Mouse (Mus musculus): ENCODE results near the gene Gm5039.
A peak's percentile ranks its signal among the peaks of the same experiment; 100 is the strongest.
"Not testable (repeated sequence)": the region's sequence is repeated elsewhere in the genome, so short reads cannot be mapped to it uniquely, and the experiment has no call there.

The Gm5039 gene

GRCm38 (mm10) chr12:88323926-88324325 is at the start of gene Gm5039:
Gene Gm5039 (minus strand): TSS chr12:88324026.
- DNase-seq (ENCODE audit: low read depth, low spot score), result not testable (repeated sequence)

GRCm38 (mm10) chr12:88372018-88372417 is 48.2 kb upstream of the Gm5039 start:
- no peak for DNase-seq (ENCODE audit: low read depth, low spot score)

- DNase-seq (ENCODE audit: low read depth, low spot score), result not testable (repeated sequence)
Measured at GRCm38 (mm10) chr12:88370321-88370720, 46.5 kb upstream of the Gm5039 start.

GRCm38 (mm10) chr12:88369690-88370089 is 45.9 kb upstream of the Gm5039 start:
- DNase-seq (ENCODE audit: low read depth, low spot score), result not testable (repeated sequence)

- DNase-seq (ENCODE audit: low read depth, low spot score), result no peak
Measured at GRCm38 (mm10) chr12:88368618-88369017, 44.8 kb upstream of the Gm5039 start.

- DNase-seq (ENCODE audit: low read depth, low spot score), result no peak
Measured at GRCm38 (mm10) chr12:88367673-88368072, 43.8 kb upstream of the Gm5039 start.

- no peak for DNase-seq (ENCODE audit: low read depth, low spot score)
Measured at GRCm38 (mm10) chr12:88361120-88361445, 37.3 kb upstream of the Gm5039 start.

GRCm38 (mm10) chr12:88360441-88361119 is 36.8 kb upstream of the Gm5039 start, which contains the start of gene Adck1:
Gene Adck1 (plus strand): TSS chr12:88360554.
- peak; percentile 76 for DNase-seq (ENCODE audit: low read depth, low spot score)

- DNase-seq (ENCODE audit: low read depth, low spot score), result no peak
Measured at GRCm38 (mm10) chr12:88354182-88354702, 30.4 kb upstream of the Gm5039 start.

- not testable (repeated sequence) for DNase-seq (ENCODE audit: low read depth, low spot score)
Measured at GRCm38 (mm10) chr12:88341286-88341685, 17.5 kb upstream of the Gm5039 start.

GRCm38 (mm10) chr12:88336662-88337413 is 13.0 kb upstream of the Gm5039 start:
- not testable (repeated sequence) for DNase-seq (ENCODE audit: low read depth, low spot score)

- DNase-seq (ENCODE audit: low read depth, low spot score), result no peak
Measured at GRCm38 (mm10) chr12:88314556-88314955, 9.3 kb downstream of the Gm5039 start.

- DNase-seq (ENCODE audit: low read depth, low spot score), result not testable (repeated sequence)
Measured at GRCm38 (mm10) chr12:88297171-88297570, 26.7 kb downstream of the Gm5039 start.

GRCm38 (mm10) chr12:88293082-88293481 is 30.7 kb downstream of the Gm5039 start:
- DNase-seq (ENCODE audit: low read depth, low spot score), result not testable (repeated sequence)

- DNase-seq (ENCODE audit: low read depth, low spot score), result not testable (repeated sequence)
Measured at GRCm38 (mm10) chr12:88285224-88285623, 38.6 kb downstream of the Gm5039 start.

GRCm38 (mm10) chr12:88274400-88274799 is 49.4 kb downstream of the Gm5039 start, which contains the start of gene Gm5662:
Gene Gm5662 (minus strand): TSS chr12:88274500.
- not testable (repeated sequence) for DNase-seq (ENCODE audit: low read depth, low spot score)
